Mouse (Mus musculus) heart, embryonic 15.5 days (tissue): Measurements from ENCODE around the gene Trim66. TPM values are rescaled to one million over a fixed set of nuclear protein-coding genes. Genes with fewer than 3 reads are reported as not detected.

ENCODE experiments used
- microRNA-seq: library from miRNA; unstranded; fragments of <30 nt; microRNA quantifications from one replicate; pipeline ENCODE4, GENCODE M21; 2016
- polyA plus RNA-seq: library from polyadenylated mRNA; unstranded; fragments of >200 nt; fragmentation: Nextera tagmentation; extraction: Ambion mirVana; gene quantifications from 2 replicates; pipeline ENCODE4 v1.2.1, GENCODE M21; 2015

The Trim66 gene
- polyA plus RNA-seq, 1 experiment from 2014 or later = not detected

Small RNAs within 50 kb of the gene (microRNA-seq; reads per million reads assigned to microRNA genes)
- not detected for gene Gm47284

Other genes with a start within 250 kb of the Trim66 start
- gene Stk33, start 69.1 kb downstream of the Trim66 start, polyA plus RNA-seq = 0.18 and 0.27 TPM in 2 replicates
- gene Rpl27a, start 11.0 kb upstream of the Trim66 start, polyA plus RNA-seq = 70.7 and 72.1 TPM in 2 replicates
- gene St5, start 195.5 kb upstream of the Trim66 start, polyA plus RNA-seq = 30.4 and 35.5 TPM in 2 replicates
- gene Akip1, start 195.6 kb upstream of the Trim66 start, polyA plus RNA-seq = 31.6 and 33.2 TPM in 2 replicates
- 0.24 TPM in 2 replicates for gene BC051019, start 215.7 kb upstream of the Trim66 start, polyA plus RNA-seq
- gene Ascl3, start 223.6 kb upstream of the Trim66 start, polyA plus RNA-seq = 0.36 TPM in 1 of 2 replicates, not detected in the other
- gene Tmem9b, start 244.7 kb upstream of the Trim66 start, polyA plus RNA-seq = 56.4 and 57.1 TPM in 2 replicates